Mouse (Mus musculus) hindlimb bud, embryonic 11.5 days (tissue): ENCODE data around the gene Aff1.

Source experiments
- DNase-seq: peaks from one replicate; pipeline ENCODE4 v3.0.0-alpha.2; 2012; ENCODE audit warnings: low read depth, low spot score; ENCODE audit errors: extremely low spot score

Gene Aff1

DNA sequence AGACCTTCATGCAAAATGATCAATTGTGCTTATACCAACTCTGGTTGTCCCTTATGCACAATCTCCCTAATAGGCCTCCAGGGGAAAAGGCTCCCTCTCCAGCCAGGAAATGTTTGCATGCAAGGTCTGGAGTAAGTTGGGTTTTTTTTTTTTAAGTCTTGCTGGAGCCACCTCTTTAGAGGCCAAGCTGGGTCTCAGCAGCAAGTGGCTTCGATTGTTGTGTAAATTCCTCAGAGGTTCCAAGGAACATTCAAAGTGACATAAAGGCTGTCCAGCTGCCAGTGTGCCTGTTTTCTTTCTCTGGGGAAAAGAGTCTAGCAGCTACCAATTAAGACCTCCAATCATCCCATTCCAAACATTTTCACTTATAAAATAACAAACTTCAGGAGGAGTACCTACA is 206.1 kb downstream of the Aff1 start:
- no peak for DNase-seq
